Mouse (Mus musculus) MEL (cell line): ENCODE results near the gene Samd14. TPM values are rescaled to one million over a fixed set of nuclear protein-coding genes. Genes with fewer than 3 reads are reported as not detected.

Experiments
- DNase-seq: peaks from one replicate; pipeline ENCODE4 v3.0.0; 2011; ENCODE audit warnings: low read depth, low spot score
- H3K27ac ChIP-seq: 2 replicates; pipeline ENCODE4 v1.5.1; 2012; ENCODE audit warnings: low read depth, mild to moderate bottlenecking, control low read depth, low read length, moderate library complexity; ENCODE audit not compliant: control insufficient read depth
- H3K27me3 ChIP-seq, 2 experiments: fragments of 150-350 bp in 1 of 2; sonication (generic) in 1 of 2; 2 replicates each; pipeline ENCODE4 v1.6.1; 2012; ENCODE audit warnings: low read length in 2 of 2, mild to moderate bottlenecking in 2 of 2, improper control_type of control experiment in 1 of 2, moderate library complexity in 1 of 2; ENCODE audit not compliant: insufficient read depth in 2 of 2, control insufficient read depth in 1 of 2
- H3K36me3 ChIP-seq, 2 experiments: 2 replicates each; pipeline ENCODE4 v1.6.1; 2012 to 2014; ENCODE audit warnings: low read length in 2 of 2, improper control_type of control experiment in 1 of 2, inconsistent platforms in 1 of 2, mild to moderate bottlenecking in 1 of 2; ENCODE audit not compliant: insufficient read depth in 2 of 2, control insufficient read depth in 1 of 2
- H3K4me1 ChIP-seq, 2 experiments: fragments of 150-350 bp in 1 of 2; sonication (generic) in 1 of 2; 2 replicates each; pipeline ENCODE4 v1.6.1; 2012; ENCODE audit warnings: low read length in 2 of 2, improper control_type of control experiment in 1 of 2, mild to moderate bottlenecking in 1 of 2; ENCODE audit not compliant: insufficient read depth in 2 of 2, control insufficient read depth in 1 of 2
- H3K4me3 ChIP-seq, 2 experiments: fragments of 150-350 bp in 1 of 2; sonication (generic) in 1 of 2; 2 replicates each; pipeline ENCODE4 v1.5.1; 2012; ENCODE audit warnings: low read depth in 2 of 2, low read length in 2 of 2, mild to moderate bottlenecking in 2 of 2, moderate library complexity in 2 of 2, control low read depth in 1 of 2, improper control_type of control experiment in 1 of 2; ENCODE audit not compliant: control insufficient read depth in 1 of 2, insufficient read depth in 1 of 2
- H3K79me2 ChIP-seq: 2 replicates; pipeline ENCODE4 v1.6.1; 2012; ENCODE audit warnings: mild to moderate bottlenecking, low read length, moderate library complexity; ENCODE audit not compliant: control insufficient read depth, poor library complexity, insufficient read depth
- H3K9ac ChIP-seq: 2 replicates; pipeline ENCODE4 v1.6.1; 2012; ENCODE audit warnings: low read depth, mild to moderate bottlenecking, control low read depth, low read length, moderate library complexity; ENCODE audit not compliant: control insufficient read depth, poor library complexity, severe bottlenecking
- H3K9me3 ChIP-seq: fragments of 150-350 bp; sonication (generic); replicated peaks from 2 replicates; pipeline ENCODE4 v1.6.1; 2012; ENCODE audit warnings: mild to moderate bottlenecking, low read length, improper control_type of control experiment, moderate library complexity; ENCODE audit not compliant: insufficient read depth
- CHD1 ChIP-seq: IDR thresholded peaks from 2 replicates; pipeline ENCODE4 v1.6.1; 2012; ENCODE audit warnings: low read depth, mild to moderate bottlenecking, inconsistent platforms, low read length, improper control_type of control experiment
- CTCF ChIP-seq, 3 experiments: IDR thresholded peaks in 2 of 3; conservative IDR thresholded peaks in 1 of 3; 2 replicates each; pipeline ENCODE4 v1.5.1; 2011 to 2012; ENCODE audit warnings: low read length in 3 of 3, low read depth in 2 of 3, mild to moderate bottlenecking in 2 of 3, improper control_type of control experiment in 1 of 3, inconsistent platforms in 1 of 3, mixed read lengths in 1 of 3, moderate library complexity in 1 of 3; ENCODE audit not compliant: control insufficient read depth in 1 of 3, insufficient read depth in 1 of 3, poor library complexity in 1 of 3, severe bottlenecking in 1 of 3
- E2F4 ChIP-seq: IDR thresholded peaks from 2 replicates; pipeline ENCODE4 v1.6.1; 2011; ENCODE audit warnings: low read depth, low read length, improper control_type of control experiment, borderline replicate concordance
- ELF1 ChIP-seq: IDR thresholded peaks from 2 replicates; pipeline ENCODE4 v1.6.1; 2014; ENCODE audit warnings: low read depth, mild to moderate bottlenecking, inconsistent platforms, low read length, improper control_type of control experiment, moderate library complexity
- EP300 ChIP-seq, 2 experiments: IDR thresholded peaks; 2 replicates each; pipeline ENCODE4 v1.6.1; 2011; ENCODE audit warnings: improper control_type of control experiment in 2 of 2, low read length in 2 of 2, low read depth in 1 of 2, mild to moderate bottlenecking in 1 of 2
- ETS1 ChIP-seq: IDR thresholded peaks from 2 replicates; pipeline ENCODE4 v1.6.1; 2012; ENCODE audit warnings: low read depth, mild to moderate bottlenecking, inconsistent platforms, low read length, improper control_type of control experiment, moderate library complexity
- GABPA ChIP-seq: IDR thresholded peaks from 2 replicates; pipeline ENCODE4 v1.6.1; 2012; ENCODE audit warnings: low read depth, mild to moderate bottlenecking, inconsistent platforms, low read length, improper control_type of control experiment, moderate library complexity
- GATA1 ChIP-seq: IDR thresholded peaks from 2 replicates; pipeline ENCODE4 v1.6.1; 2011; ENCODE audit warnings: low read depth, low read length, improper control_type of control experiment
- HCFC1 ChIP-seq: IDR thresholded peaks from 2 replicates; pipeline ENCODE4 v1.6.1; 2012; ENCODE audit warnings: low read depth, mild to moderate bottlenecking, inconsistent platforms, low read length, improper control_type of control experiment, moderate library complexity
- KAT2A ChIP-seq: conservative IDR thresholded peaks from 2 replicates; pipeline ENCODE4 v1.6.1; 2012; ENCODE audit warnings: low read depth, low read length, improper control_type of control experiment, inconsistent platforms
- MAFK ChIP-seq: IDR thresholded peaks from 2 replicates; pipeline ENCODE4 v1.6.1; 2011; ENCODE audit warnings: low read depth, mild to moderate bottlenecking, low read length, improper control_type of control experiment, borderline replicate concordance
- MAX ChIP-seq: IDR thresholded peaks from 2 replicates; pipeline ENCODE4 v1.6.1; 2011; ENCODE audit warnings: low read length, improper control_type of control experiment
- MEF2A ChIP-seq: IDR thresholded peaks from 2 replicates; pipeline ENCODE4 v1.6.1; 2014; ENCODE audit warnings: low read depth, mild to moderate bottlenecking, inconsistent platforms, low read length, improper control_type of control experiment; ENCODE audit not compliant: poor library complexity, insufficient replicate concordance, severe bottlenecking; ENCODE audit errors: extremely low read depth
- MXI1 ChIP-seq: IDR thresholded peaks from 2 replicates; pipeline ENCODE4 v1.6.1; 2011; ENCODE audit warnings: mild to moderate bottlenecking, low read depth, low read length, improper control_type of control experiment
- MYB ChIP-seq: IDR thresholded peaks from 2 replicates; pipeline ENCODE4 v1.6.1; 2011; ENCODE audit warnings: mild to moderate bottlenecking, low read depth, low read length, improper control_type of control experiment
- MYC ChIP-seq: IDR thresholded peaks from 2 replicates; pipeline ENCODE4 v1.6.1; 2011; ENCODE audit warnings: low read depth, mild to moderate bottlenecking, low read length, improper control_type of control experiment, moderate library complexity
- NRF1 ChIP-seq: IDR thresholded peaks from 2 replicates; pipeline ENCODE4 v1.6.1; 2014; ENCODE audit warnings: low read depth, mild to moderate bottlenecking, inconsistent platforms, low read length, improper control_type of control experiment, moderate library complexity; ENCODE audit not compliant: poor library complexity, insufficient read depth, severe bottlenecking
- POLR2A ChIP-seq, 2 experiments: IDR thresholded peaks; 2 replicates each; pipeline ENCODE4 v1.6.1; 2011 to 2012; ENCODE audit warnings: low read length in 2 of 2, mild to moderate bottlenecking in 2 of 2, control low read depth in 1 of 2, improper control_type of control experiment in 1 of 2, low read depth in 1 of 2, moderate library complexity in 1 of 2; ENCODE audit not compliant: control insufficient read depth in 1 of 2, insufficient read depth in 1 of 2, poor library complexity in 1 of 2
- RAD21 ChIP-seq: IDR thresholded peaks from 2 replicates; pipeline ENCODE4 v1.6.1; 2011; ENCODE audit warnings: mild to moderate bottlenecking, low read depth, low read length, improper control_type of control experiment
- SMC3 ChIP-seq: IDR thresholded peaks from 2 replicates; pipeline ENCODE4 v1.6.1; 2011; ENCODE audit warnings: low read depth, low read length, improper control_type of control experiment
- TAL1 ChIP-seq: IDR thresholded peaks from 2 replicates; pipeline ENCODE4 v1.6.1; 2012; ENCODE audit warnings: mild to moderate bottlenecking, inconsistent platforms, low read length, moderate library complexity, mixed read lengths
- TCF12 ChIP-seq: IDR thresholded peaks from 2 replicates; pipeline ENCODE4 v1.6.1; 2014; ENCODE audit warnings: low read depth, mild to moderate bottlenecking, inconsistent platforms, low read length, improper control_type of control experiment, moderate library complexity
- UBTF ChIP-seq: IDR thresholded peaks from 2 replicates; pipeline ENCODE4 v1.6.1; 2012; ENCODE audit warnings: low read depth, mild to moderate bottlenecking, inconsistent platforms, low read length, improper control_type of control experiment, moderate library complexity, borderline replicate concordance; ENCODE audit not compliant: insufficient read depth
- USF1 ChIP-seq: IDR thresholded peaks from 2 replicates; pipeline ENCODE4 v1.6.1; 2014; ENCODE audit warnings: low read depth, mild to moderate bottlenecking, inconsistent platforms, low read length, improper control_type of control experiment, moderate library complexity
- USF2 ChIP-seq, 2 experiments: IDR thresholded peaks; 2 replicates each; pipeline ENCODE4 v1.6.1; 2011 to 2012; ENCODE audit warnings: improper control_type of control experiment in 2 of 2, low read length in 2 of 2, borderline replicate concordance in 1 of 2, inconsistent platforms in 1 of 2, low read depth in 1 of 2, mild to moderate bottlenecking in 1 of 2; ENCODE audit not compliant: insufficient read depth in 1 of 2
- ZKSCAN1 ChIP-seq: IDR thresholded peaks from 2 replicates; pipeline ENCODE4 v1.6.1; 2012; ENCODE audit warnings: low read depth, mild to moderate bottlenecking, inconsistent platforms, low read length, improper control_type of control experiment, moderate library complexity
- ZMIZ1 ChIP-seq: IDR thresholded peaks from 2 replicates; pipeline ENCODE4 v1.6.1; 2012; ENCODE audit warnings: low read depth, mild to moderate bottlenecking, inconsistent platforms, low read length, improper control_type of control experiment, moderate library complexity
- ZNF384 ChIP-seq: IDR thresholded peaks from 2 replicates; pipeline ENCODE4 v1.6.1; 2012; ENCODE audit warnings: low read depth, mild to moderate bottlenecking, inconsistent platforms, low read length, improper control_type of control experiment
- polyA plus RNA-seq, 2 experiments: library from polyadenylated mRNA; stranded (reverse) in 1 of 2; unstranded in 1 of 2; fragments of >175 nt in 1 of 2; fragments of >200 nt in 1 of 2; gene quantifications; 2 replicates each; pipeline versions ENCODE4 v1.2.1 to v1.2.4; 2012; ENCODE audit warnings: low replicate concordance in 2 of 2, low read depth in 1 of 2; ENCODE audit not compliant: insufficient read length in 2 of 2, insufficient read depth in 1 of 2, missing spikeins in 1 of 2
- total RNA-seq: library from RNA; depleted of rRNA; stranded (reverse); fragments of 300-350 nt; gene quantifications from 2 replicates; pipeline ENCODE4 v1.2.3, GENCODE M21; 2012

The Samd14 gene
- total and polyA plus RNA-seq, 3 experiments: 57.6 to 1,219 (median 101) TPM

- TF ChIP-seq SMC3: no peak
- TF ChIP-seq ELF1: 0 out of 2 replicates have a peak, but pooled peaks have one; percentile 5
- no peak for TF ChIP-seq GABPA
- peak; percentile 47; the same call in 1 of the 2 replicates for TF ChIP-seq TCF12
- no peak for TF ChIP-seq MYC
- TF ChIP-seq CHD1: no peak
- peak; percentile 85 for TF ChIP-seq MXI1
- no peak for TF ChIP-seq USF2 (IDR thresholded peaks at IDR 0.05; ENCODE audit: borderline replicate concordance in 1 of 2, insufficient read depth in 1 of 2, low read depth in 1 of 2, low read length in 2 of 2)
- no peak for TF ChIP-seq ZKSCAN1
- TF ChIP-seq MAX: peak; percentile 29; the same call in 1 of the 2 replicates
- no peak for TF ChIP-seq RAD21
- peak; percentile 45 to 83; a peak in 3 of 4 replicates for TF ChIP-seq EP300 (IDR thresholded peaks at IDR 0.05; ENCODE audit: low read depth in 1 of 2, low read length in 2 of 2)
- no peak for TF ChIP-seq TAL1
- TF ChIP-seq MAFK: no peak
- TF ChIP-seq HCFC1: no peak
- TF ChIP-seq CTCF (IDR thresholded peaks at IDR 0.05 in 2 of 3, conservative IDR thresholded peaks at IDR 0.05 in 1 of 3; ENCODE audit: control insufficient read depth in 1 of 3, insufficient read depth in 1 of 3, low read depth in 2 of 3, low read length in 3 of 3, poor library complexity in 1 of 3, severe bottlenecking in 1 of 3): no peak
- TF ChIP-seq MEF2A: no peak
- TF ChIP-seq GATA1: no peak
- TF ChIP-seq MYB: peak; percentile 59; the same call in 1 of the 2 replicates
- 0 out of 2 replicates have a peak, but pooled peaks have one; percentile 39 for TF ChIP-seq ETS1
- TF ChIP-seq, all 39 proteins: peak for 10
Observed at GRCm38 (mm10) chr11:94994208-94994814, 15.4 kb upstream of the Samd14 start (continued).

GRCm38 (mm10) chr11:94994947-94995772 is 14.5 kb upstream of the Samd14 start:
- Histone ChIP-seq H3K27me3 (no peaks in the 10 kb centered on the region), H3K9me3 (no peaks in the 10 kb centered on the region), H3K9ac (peak overlapping the region; percentile 97), H3K79me2 (peaks cover 91% of the 10 kb centered on the region), H3K36me3 (peaks cover 6 to 54% of the 10 kb centered on the region in 2 experiments; a peak in 3 of 4 replicates), H3K4me3 (peak overlapping the region; percentile 79 to 87), H3K4me1 (peaks cover 41 to 67% of the 10 kb centered on the region in 2 experiments), H3K27ac (peak overlapping the region; percentile 75)
- TF ChIP-seq GATA1 (peak; percentile 58; the same call in 1 of the 2 replicates), MEF2A (no peak), ELF1 (no peak), CTCF (IDR thresholded peaks at IDR 0.05 in 2 of 3, conservative IDR thresholded peaks at IDR 0.05 in 1 of 3; ENCODE audit: control insufficient read depth in 1 of 3, insufficient read depth in 1 of 3, low read depth in 2 of 3, low read length in 3 of 3, poor library complexity in 1 of 3, severe bottlenecking in 1 of 3) (no peak), USF1 (no peak), MXI1 (peak; percentile 23; the same call in 1 of the 2 replicates), KAT2A (no peak), UBTF (no peak), ETS1 (peak; percentile 35; the same call in 1 of the 2 replicates), SMC3 (no peak), POLR2A (IDR thresholded peaks at IDR 0.05; ENCODE audit: control insufficient read depth in 1 of 2, insufficient read depth in 1 of 2, low read depth in 1 of 2, low read length in 2 of 2, poor library complexity in 1 of 2) (no peak; a peak in 1 of 4 replicates), MYC (no peak), ZNF384 (peak; percentile 53; the same call in 1 of the 2 replicates), ZMIZ1 (no peak), NRF1 (peak; percentile 56; the same call in 1 of the 2 replicates), E2F4 (no peak)
- DNase-seq: peak; percentile 37
